Mouse (Mus musculus) midbrain, embryonic 16.5 days (tissue): ENCODE measurements around the gene Cuta. TPM values are rescaled to one million over a fixed set of nuclear protein-coding genes. Genes with fewer than 3 reads are reported as not detected.
A peak's percentile ranks its signal among the peaks of the same experiment; 100 is the strongest.

Experiments used
- ATAC-seq: fragments of 200-750 bp; cut with Nextera tagmentation; 2 replicates; pipeline ENCODE4 v1.8.0; 2017; ENCODE audit warnings: moderate TSS enrichment
- H3K27ac ChIP-seq: fragments of 300-500 bp; sonication (generic); 2 replicates; pipeline ENCODE4 v1.5.1; 2014; ENCODE audit warnings: mild to moderate bottlenecking, low read length, mixed read lengths
- H3K27me3 ChIP-seq: fragments of 300-500 bp; sonication (generic); 2 replicates; pipeline ENCODE4 v1.6.1; 2014; ENCODE audit warnings: low read depth, low read length, mixed read lengths; ENCODE audit not compliant: control insufficient read depth, insufficient read depth
- H3K36me3 ChIP-seq: fragments of 300-500 bp; sonication (generic); 2 replicates; pipeline ENCODE4 v1.6.1; 2014; ENCODE audit warnings: mild to moderate bottlenecking, low read length, moderate library complexity, mixed read lengths; ENCODE audit not compliant: control insufficient read depth, insufficient read depth
- H3K4me1 ChIP-seq: fragments of 300-500 bp; sonication (generic); 2 replicates; pipeline ENCODE4 v1.6.1; 2014; ENCODE audit warnings: mild to moderate bottlenecking, low read length, mixed read lengths; ENCODE audit not compliant: control insufficient read depth, insufficient read depth
- H3K4me2 ChIP-seq: fragments of 300-500 bp; sonication (generic); 2 replicates; pipeline ENCODE4 v1.6.1; 2014; ENCODE audit warnings: mild to moderate bottlenecking, low read length, mixed read lengths
- H3K4me3 ChIP-seq: fragments of 300-500 bp; sonication (generic); 2 replicates; pipeline ENCODE4 v1.5.1; 2014; ENCODE audit warnings: low read depth, mild to moderate bottlenecking, low read length, moderate library complexity, mixed read lengths
- H3K9ac ChIP-seq: fragments of 300-500 bp; sonication (generic); 2 replicates; pipeline ENCODE4 v1.6.1; 2014; ENCODE audit warnings: low read depth, low read length, mixed read lengths
- H3K9me3 ChIP-seq: fragments of 300-500 bp; sonication (generic); replicated peaks from 2 replicates; pipeline ENCODE4 v1.6.1; 2014; ENCODE audit warnings: mild to moderate bottlenecking, low read length, mixed read lengths; ENCODE audit not compliant: control insufficient read depth, poor library complexity, severe bottlenecking
- WGBS: fragments of 180-500 bp; shearing (Covaris S2); extraction: QIAGEN DNeasy Blood & Tissue Kit; methylation state at CpG from one replicate; pipeline ENCODE4 v1.1.7; 2014; 5-methylcytosine and 5-hydroxymethylcytosine counted together
- polyA plus RNA-seq: library from polyadenylated mRNA; unstranded; fragments of >200 nt; fragmentation: Nextera tagmentation; extraction: Ambion mirVana; gene quantifications from 2 replicates; pipeline ENCODE4 v1.2.1, GENCODE M21; 2015

Gene Cuta
- polyA plus RNA-seq, 1 experiment from 2014 or later: 130 TPM

DNA sequence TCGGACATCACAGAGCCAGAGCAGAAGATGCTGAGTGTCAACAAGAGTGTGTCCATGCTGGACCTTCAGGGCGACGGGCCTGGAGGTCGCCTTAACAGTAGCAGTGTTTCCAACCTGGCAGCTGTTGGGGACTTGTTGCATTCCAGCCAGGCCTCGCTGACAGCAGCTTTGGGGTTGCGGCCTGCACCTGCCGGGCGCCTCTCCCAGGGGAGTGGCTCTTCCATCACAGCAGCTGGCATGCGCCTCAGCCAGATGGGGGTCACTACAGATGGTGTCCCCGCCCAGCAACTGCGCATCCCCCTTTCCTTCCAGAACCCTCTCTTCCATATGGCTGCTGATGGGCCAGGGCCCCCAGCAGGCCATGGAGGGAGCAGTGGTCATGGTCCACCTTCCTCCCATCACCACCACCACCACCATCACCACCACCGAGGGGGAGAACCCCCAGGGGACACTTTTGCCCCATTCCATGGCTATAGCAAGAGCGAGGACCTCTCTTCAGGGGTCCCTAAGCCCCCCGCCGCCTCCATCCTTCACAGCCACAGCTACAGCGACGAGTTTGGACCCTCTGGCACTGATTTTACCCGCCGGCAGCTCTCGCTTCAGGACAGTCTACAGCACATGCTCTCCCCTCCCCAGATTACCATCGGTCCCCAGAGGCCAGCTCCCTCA lies 22.3 kb upstream of the Cuta start:
- 97% methylated on average over 21 of the region's 21 CpGs for WGBS
- no peak for ATAC-seq
- H3K36me3 ChIP-seq: peaks cover 84% of the 10 kb centered on the region
- H3K27me3 ChIP-seq: no peaks in the 10 kb centered on the region
- H3K9me3 ChIP-seq: no peaks in the 10 kb centered on the region
- H3K9ac ChIP-seq: no peak overlapping the region
- H3K4me1 ChIP-seq: no peaks in the 10 kb centered on the region
- H3K4me3 ChIP-seq: no peak overlapping the region
- no peak overlapping the region for H3K4me2 ChIP-seq
- H3K27ac ChIP-seq: no peak overlapping the region

GRCm38 (mm10) chr17:26959815-26960214 lies 20.4 kb upstream of the Cuta start:
- no peak for ATAC-seq
- Histone ChIP-seq H3K27me3 (no peaks in the 10 kb centered on the region), H3K4me3 (no peak overlapping the region), H3K36me3 (peaks cover 80% of the 10 kb centered on the region), H3K4me1 (no peaks in the 10 kb centered on the region), H3K27ac (no peak overlapping the region), H3K9ac (no peak overlapping the region), H3K4me2 (no peak overlapping the region), H3K9me3 (no peaks in the 10 kb centered on the region)
- WGBS: 93% methylated on average over 4 of the region's 4 CpGs

DNA sequence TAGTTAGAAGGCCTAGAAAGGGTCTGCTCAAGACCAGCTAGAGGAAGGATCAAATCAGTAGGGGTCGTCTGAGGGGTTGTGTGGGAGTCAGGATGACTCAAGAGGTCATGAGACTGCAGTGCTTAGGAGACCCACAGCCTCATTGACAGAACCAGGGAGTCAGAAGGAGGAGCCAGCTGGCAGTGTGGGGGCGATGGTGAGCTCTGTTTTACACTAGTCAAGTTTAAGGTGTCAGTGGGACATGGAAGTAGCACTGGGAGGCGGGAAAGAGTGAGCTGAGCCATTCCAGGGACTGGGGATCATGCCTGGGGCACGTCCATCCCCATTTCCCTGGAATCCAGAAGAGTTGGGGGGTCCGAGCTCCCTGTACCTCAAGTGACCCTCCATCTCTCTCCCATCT lies 19.5 kb upstream of the Cuta start:
- WGBS: 71% methylated on average over 5 of the region's 5 CpGs
- no peak overlapping the region for H3K9ac ChIP-seq
- H3K4me2 ChIP-seq: no peak overlapping the region
- H3K4me3 ChIP-seq: no peak overlapping the region
- peaks cover 74% of the 10 kb centered on the region for H3K36me3 ChIP-seq
- ATAC-seq: no peak
- H3K27ac ChIP-seq: no peak overlapping the region
- no peaks in the 10 kb centered on the region for H3K9me3 ChIP-seq
- no peaks in the 10 kb centered on the region for H3K27me3 ChIP-seq
- peaks cover 3% of the 10 kb centered on the region for H3K4me1 ChIP-seq

- peaks cover 68% of the 10 kb centered on the region for H3K36me3 ChIP-seq
- peaks cover 13% of the 10 kb centered on the region for H3K4me1 ChIP-seq
- H3K27ac ChIP-seq: no peak overlapping the region
- H3K9me3 ChIP-seq: no peaks in the 10 kb centered on the region
- no peak overlapping the region for H3K9ac ChIP-seq
- no peak overlapping the region for H3K4me2 ChIP-seq
- no peak overlapping the region for H3K4me3 ChIP-seq
- H3K27me3 ChIP-seq: no peaks in the 10 kb centered on the region
- 93% methylated on average over 5 of the region's 5 CpGs for WGBS
- no peak for ATAC-seq
Observed at GRCm38 (mm10) chr17:26957872-26958271, 18.5 kb upstream of the Cuta start.

GRCm38 (mm10) chr17:26956895-26957294 lies 17.5 kb upstream of the Cuta start:
- no peak for ATAC-seq
- H3K9ac ChIP-seq: no peak overlapping the region
- no peak overlapping the region for H3K4me2 ChIP-seq
- peaks cover 23% of the 10 kb centered on the region for H3K4me1 ChIP-seq
- no peak overlapping the region for H3K27ac ChIP-seq
- H3K36me3 ChIP-seq: peaks cover 58% of the 10 kb centered on the region
- H3K27me3 ChIP-seq: no peaks in the 10 kb centered on the region
- no peaks in the 10 kb centered on the region for H3K9me3 ChIP-seq
- H3K4me3 ChIP-seq: no peak overlapping the region
- 92% methylated on average over 18 of the region's 18 CpGs for WGBS

DNA sequence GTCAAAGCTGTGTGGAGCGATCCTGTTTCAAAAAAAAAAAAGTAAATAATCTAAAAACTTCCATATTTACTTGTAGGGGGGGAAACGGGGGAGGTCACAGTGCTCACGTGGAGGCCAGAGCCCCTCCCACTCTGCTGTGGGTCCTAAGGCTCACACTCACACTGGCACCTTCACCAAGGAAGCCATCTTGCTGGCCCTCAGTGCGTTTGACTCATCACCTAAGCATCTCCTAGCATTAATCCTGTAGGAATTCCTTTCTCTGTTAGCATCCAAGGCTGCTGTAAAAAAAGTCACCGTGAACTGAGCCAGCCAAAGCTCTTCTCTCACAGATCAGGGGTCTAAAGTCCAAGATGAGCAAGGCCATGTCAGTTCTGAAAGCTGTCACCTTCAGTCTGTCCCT lies 16.9 kb upstream of the Cuta start:
- H3K4me2 ChIP-seq: no peak overlapping the region
- no peak overlapping the region for H3K9ac ChIP-seq
- peaks cover 28% of the 10 kb centered on the region for H3K4me1 ChIP-seq
- H3K27ac ChIP-seq: no peak overlapping the region
- peaks cover 52% of the 10 kb centered on the region for H3K36me3 ChIP-seq
- ATAC-seq: no peak
- WGBS: 79% methylated on average over 5 of the region's 5 CpGs
- H3K27me3 ChIP-seq: no peaks in the 10 kb centered on the region
- H3K4me3 ChIP-seq: no peak overlapping the region
- no peaks in the 10 kb centered on the region for H3K9me3 ChIP-seq

DNA sequence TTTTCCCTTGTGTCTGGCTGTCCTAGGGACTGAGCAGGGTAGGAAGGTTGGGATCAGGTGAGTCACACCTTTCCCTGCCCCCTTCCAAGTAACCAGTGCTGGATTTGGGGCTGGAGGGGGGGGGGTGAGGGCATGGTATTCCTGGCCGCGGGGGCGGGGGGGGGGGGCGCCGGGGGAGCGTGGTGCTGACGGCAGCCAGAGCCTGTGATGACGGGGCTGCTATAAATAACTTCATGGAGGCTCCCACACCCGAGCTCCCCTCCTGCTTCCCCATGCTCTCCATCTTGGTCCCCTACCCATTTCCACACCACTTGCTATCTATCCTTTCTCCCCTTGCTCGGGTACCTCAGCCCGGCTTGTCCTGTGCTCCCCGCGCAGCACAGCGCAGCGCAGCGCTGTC lies 14.4 kb upstream of the Cuta start:
- H3K27me3 ChIP-seq: no peaks in the 10 kb centered on the region
- H3K36me3 ChIP-seq: peaks cover 33% of the 10 kb centered on the region
- H3K9me3 ChIP-seq: no peaks in the 10 kb centered on the region
- 21% methylated on average over 14 of the region's 16 CpGs for WGBS
- peak overlapping the region; percentile 43; the same call in 1 of the 2 replicates for H3K4me3 ChIP-seq
- no peak overlapping the region; the same call in 1 of the 2 replicates for H3K27ac ChIP-seq
- peaks cover 51% of the 10 kb centered on the region for H3K4me1 ChIP-seq
- ATAC-seq: no peak
- H3K4me2 ChIP-seq: peak overlapping the region; percentile 91
- peak overlapping the region; percentile 85 for H3K9ac ChIP-seq

DNA sequence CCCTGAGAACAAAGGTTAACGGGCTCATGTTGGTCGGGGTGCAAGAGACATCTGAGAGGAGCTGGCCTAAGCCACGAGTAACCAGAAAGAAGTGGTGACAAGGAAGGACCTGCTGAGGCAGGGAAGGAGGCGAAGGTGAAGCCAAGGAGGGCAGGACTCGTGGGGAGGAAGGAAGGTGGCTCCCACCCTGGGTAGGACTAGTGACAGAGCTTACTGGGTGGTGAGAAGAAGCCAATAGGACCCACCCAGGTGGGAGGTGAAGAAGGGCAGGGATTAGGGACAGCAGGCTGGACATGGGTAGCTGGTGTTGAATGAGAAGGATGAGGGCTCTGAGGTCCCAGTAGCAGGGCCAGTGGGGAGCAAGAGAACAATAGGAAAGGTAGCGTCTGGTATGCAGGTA lies 13.8 kb upstream of the Cuta start:
- peaks cover 28% of the 10 kb centered on the region for H3K36me3 ChIP-seq
- no peak for ATAC-seq
- peaks cover 51% of the 10 kb centered on the region for H3K4me1 ChIP-seq
- no peak overlapping the region for H3K27ac ChIP-seq
- H3K9ac ChIP-seq: peak overlapping the region; percentile 85
- no peaks in the 10 kb centered on the region for H3K27me3 ChIP-seq
- H3K4me3 ChIP-seq: peak overlapping the region; percentile 43
- no peaks in the 10 kb centered on the region for H3K9me3 ChIP-seq
- H3K4me2 ChIP-seq: peak overlapping the region; percentile 91
- 22% methylated on average over 6 of the region's 6 CpGs for WGBS

DNA sequence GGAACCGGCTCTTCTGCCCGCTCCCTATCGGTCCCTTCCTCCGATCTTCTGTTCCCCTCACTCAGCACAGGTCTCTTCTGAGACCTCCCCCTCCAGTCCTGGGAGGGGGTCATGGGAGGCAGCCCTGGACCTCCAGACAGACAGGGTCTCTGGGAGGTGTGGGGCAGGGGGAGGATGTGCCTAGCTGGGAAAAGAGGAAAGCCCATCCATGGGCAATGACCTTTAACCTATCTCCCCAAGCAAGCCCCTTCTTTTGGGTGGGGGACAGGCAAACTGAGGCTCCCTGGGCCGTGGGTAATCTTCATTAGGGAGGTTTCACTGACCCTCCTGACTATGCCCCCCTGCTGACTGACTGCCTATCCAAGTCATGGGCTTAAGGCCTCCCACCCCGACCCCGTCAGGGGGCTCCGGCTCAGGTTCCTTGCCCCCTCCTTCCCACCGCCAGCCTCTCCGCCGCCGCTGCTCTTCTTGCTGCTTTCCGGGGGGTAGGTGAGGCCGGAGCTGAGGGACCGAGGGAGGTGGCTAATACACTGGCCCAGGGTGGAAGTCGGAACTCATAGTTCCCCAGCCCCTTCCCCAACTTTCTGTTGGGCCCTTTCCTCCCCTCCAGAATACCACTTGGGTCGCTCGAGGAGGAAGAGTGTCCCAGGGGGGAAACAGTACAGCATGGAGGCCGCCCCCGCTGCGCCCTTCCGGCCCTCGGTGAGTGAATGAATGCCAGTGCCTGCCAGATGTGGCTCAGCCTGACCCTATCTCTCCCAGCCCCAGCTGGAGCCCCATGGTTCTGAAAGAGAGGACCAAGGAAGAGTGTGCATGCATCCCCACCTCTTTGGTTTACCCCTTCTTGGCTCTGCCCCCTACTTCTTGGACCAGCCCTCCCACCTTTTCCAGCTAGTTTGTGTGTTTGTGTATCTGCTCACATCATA lies 12.8 kb upstream of the Cuta start:
- peak overlapping the region; percentile 43 for H3K4me3 ChIP-seq
- H3K9me3 ChIP-seq: no peaks in the 10 kb centered on the region
- H3K36me3 ChIP-seq: peaks cover 18% of the 10 kb centered on the region
- no peak; the same call in 1 of the 2 replicates for ATAC-seq
- WGBS: under 1% methylated on average over 23 of the region's 23 CpGs
- peak overlapping the region; percentile 85 for H3K9ac ChIP-seq
- no peaks in the 10 kb centered on the region for H3K27me3 ChIP-seq
- peak overlapping the region; percentile 91 for H3K4me2 ChIP-seq
- peaks cover 57% of the 10 kb centered on the region for H3K4me1 ChIP-seq
- H3K27ac ChIP-seq: peak overlapping the region; percentile 71
